Mouse (Mus musculus): ENCODE measurements at regions not wholly inside any gene's neighbourhood (a gene's known extent, or its start where the extent isn't known, plus 50 kb on each side); places are given as distances from the start of the nearest gene placed in this dataset.

DNA sequence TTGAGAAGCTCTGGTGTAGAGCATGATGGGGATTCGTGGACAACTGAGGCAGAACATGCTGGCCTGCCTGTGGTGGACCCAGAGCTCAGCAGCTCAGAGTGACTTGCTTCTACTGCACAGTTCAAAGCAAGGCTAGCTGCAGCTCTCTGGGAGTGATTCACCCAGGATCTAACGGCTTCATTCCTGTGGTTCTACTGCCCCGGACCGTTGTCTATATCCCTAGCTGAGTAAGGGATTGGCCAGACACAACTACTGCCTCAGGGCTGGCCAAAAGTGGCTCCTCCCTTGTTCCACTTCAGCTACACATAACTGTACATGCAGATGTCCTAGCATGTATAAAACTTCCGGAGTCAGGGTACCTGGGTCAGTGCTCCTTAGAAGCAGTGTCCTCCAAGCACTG, 361.7 kb downstream of the Mroh4 start:
- TF ChIP-seq CTCF (IDR thresholded peaks at IDR 0.05), result no peak
- no peak for TF ChIP-seq EP300 (IDR thresholded peaks at IDR 0.05)

All from lung, postnatal 0 days (tissue).